Mouse (Mus musculus): ENCODE measurements around the gene Sit1. TPM values are rescaled to one million over a fixed set of nuclear protein-coding genes. Genes with fewer than 3 reads are reported as not detected.
A peak's percentile ranks its signal among the peaks of the same experiment; 100 is the strongest.

The Sit1 gene
- polyA plus RNA-seq, 1 experiment from 2014 or later, result not detected

DNA sequence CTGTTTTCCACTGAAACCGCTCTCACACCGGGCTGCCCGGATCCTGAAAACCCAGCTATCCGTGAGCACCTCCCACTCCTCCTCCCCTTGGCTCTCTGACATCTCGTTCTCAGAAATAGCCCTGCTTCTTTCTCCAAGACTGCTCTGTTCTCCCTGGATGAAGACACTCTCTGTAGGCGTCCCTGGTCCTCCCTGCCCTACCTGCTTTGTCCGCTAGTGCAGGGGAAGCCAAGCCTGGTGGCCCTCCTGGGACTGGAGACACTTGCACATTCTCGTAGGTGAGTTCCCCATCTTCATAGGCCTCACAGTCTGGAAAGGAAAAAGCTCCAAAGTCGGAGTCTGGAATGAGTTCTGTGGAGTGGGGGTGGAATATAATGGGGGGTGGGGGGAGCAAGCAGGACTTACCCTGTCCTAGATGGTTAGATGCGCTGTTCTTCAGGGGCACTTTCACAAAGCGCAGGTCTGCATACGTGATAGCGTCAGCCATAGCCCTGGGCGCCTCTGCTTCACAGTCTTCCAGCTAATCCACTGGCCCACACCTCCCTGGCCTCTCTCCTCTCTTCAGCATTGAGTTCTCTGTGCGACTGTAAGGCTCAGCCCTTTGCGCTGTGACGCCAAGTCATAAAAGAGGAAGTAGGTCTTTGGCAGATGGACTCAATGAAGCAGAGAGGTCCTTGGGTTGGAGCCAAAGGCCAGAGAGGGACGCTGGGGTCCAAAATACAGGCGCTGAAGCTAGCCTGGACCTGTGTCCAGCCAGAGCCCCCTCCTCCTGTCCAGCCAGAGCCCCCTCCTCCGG, 29.3 kb downstream of the Sit1 start, which contains the start of gene Cd72:
Gene Cd72 (minus strand): TSS at position 588 of the 796 bp plus-strand sequence.
- Histone ChIP-seq H3K27me3 (peaks cover 37% of the 10 kb centered on the region), H3K9ac (peak within 1 kb of the TSS; percentile 36; the same call in 1 of the 2 replicates), H3K4me1 (replicated peaks) (peaks cover 25% of the 10 kb centered on the region), H3K27ac (no peak within 1 kb of the TSS), H3K4me3 (peak within 1 kb of the TSS; percentile 10; the same call in 1 of the 2 replicates), H3K9me3 (no peaks in the 10 kb centered on the region), H3K4me2 (peak within 1 kb of the TSS; percentile 44), H3K36me3 (no peaks in the 10 kb centered on the region)
- 33% methylated on average over 20 of the region's 20 CpGs for WGBS
- ATAC-seq (ENCODE audit: low FRiP score), result no peak

DNA sequence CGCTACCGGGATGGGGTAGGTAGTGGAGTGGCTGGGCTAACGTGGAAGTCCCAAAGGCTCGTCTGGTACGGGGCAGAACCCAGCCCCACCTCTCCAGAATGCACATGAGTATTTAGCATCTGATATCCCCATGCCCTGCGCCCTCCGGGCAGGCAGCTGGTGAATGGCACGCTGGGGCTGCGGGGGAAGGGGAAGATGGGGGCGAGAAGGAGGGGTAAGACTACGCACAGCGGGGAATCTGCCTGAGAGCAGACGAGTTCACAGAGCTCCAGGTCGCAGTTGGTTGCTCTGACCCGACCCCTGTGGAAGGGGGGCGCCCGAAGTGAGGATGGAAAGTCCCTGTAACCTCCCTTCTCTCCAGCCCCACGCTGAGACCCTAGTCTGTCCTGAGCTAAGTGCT, 30.1 kb downstream of the Sit1 start:
- no peak for ATAC-seq (ENCODE audit: low FRiP score)

DNA sequence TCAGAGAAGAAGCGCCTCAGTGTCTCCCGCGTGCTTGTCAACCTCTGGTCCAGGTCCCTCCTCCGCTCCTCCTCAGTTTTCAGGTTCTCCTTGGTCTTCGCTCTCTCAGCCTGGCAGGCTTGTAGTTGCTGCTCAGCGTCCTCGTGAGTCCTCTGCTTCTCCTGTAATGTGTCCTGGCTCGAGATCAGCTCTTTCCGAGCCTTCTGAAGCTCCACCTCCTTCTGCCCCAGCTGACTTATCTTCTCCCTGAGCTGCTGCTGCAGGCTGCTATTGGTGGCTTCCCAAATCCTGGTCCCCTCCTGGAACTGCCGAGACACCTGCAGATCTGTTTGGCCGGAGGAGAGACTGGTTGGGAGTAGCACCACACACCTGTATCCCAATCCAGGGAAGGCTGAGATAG, 31.2 kb downstream of the Sit1 start:
- 67% methylated on average over 11 of the region's 11 CpGs for WGBS
- Histone ChIP-seq H3K27ac (no peak overlapping the region), H3K4me1 (replicated peaks) (peaks cover 25% of the 10 kb centered on the region), H3K36me3 (peaks cover 14% of the 10 kb centered on the region), H3K9me3 (no peaks in the 10 kb centered on the region), H3K4me3 (no peak overlapping the region), H3K4me2 (no peak overlapping the region), H3K27me3 (peaks cover 37% of the 10 kb centered on the region), H3K9ac (no peak overlapping the region)
- ATAC-seq (ENCODE audit: low FRiP score), result no peak

More for the DNA sequence above, 30.1 kb downstream of the Sit1 start:
- under 1% methylated on average over 18 of the region's 18 CpGs for WGBS
- Histone ChIP-seq H3K9me3 (no peaks in the 10 kb centered on the region), H3K9ac (peak overlapping the region; percentile 36; the same call in 1 of the 2 replicates), H3K36me3 (peaks cover 3% of the 10 kb centered on the region), H3K4me2 (peak overlapping the region; percentile 44), H3K4me1 (replicated peaks) (peaks cover 25% of the 10 kb centered on the region), H3K27me3 (peaks cover 37% of the 10 kb centered on the region), H3K4me3 (peak overlapping the region; percentile 10; the same call in 1 of the 2 replicates), H3K27ac (no peak overlapping the region)

DNA sequence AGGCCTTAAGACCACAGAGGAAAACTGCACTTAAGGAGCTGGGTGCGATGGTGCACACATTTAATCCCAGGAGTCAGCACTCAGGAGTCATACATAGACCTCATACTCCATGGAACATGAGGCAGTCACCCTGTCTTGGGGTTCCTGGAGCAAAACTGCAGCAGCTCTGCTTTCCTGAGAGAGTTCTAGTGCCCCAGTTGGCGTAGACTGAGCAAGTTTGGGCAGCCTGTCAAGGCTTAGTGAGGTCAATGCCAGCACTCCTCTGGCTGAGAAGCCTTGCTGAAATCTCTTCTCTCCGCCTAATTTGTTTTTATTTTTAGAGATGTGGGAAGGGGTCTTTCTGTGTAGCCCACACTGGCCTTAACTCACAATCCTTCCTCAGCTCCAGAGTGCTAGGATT, 35.0 kb downstream of the Sit1 start:
- 92% methylated on average over 3 of the region's 3 CpGs for WGBS
- ATAC-seq (ENCODE audit: low FRiP score), result no peak
- Histone ChIP-seq H3K27ac (no peak overlapping the region), H3K9me3 (no peaks in the 10 kb centered on the region), H3K4me3 (no peak overlapping the region), H3K36me3 (peaks cover 41% of the 10 kb centered on the region), H3K4me2 (no peak overlapping the region), H3K4me1 (replicated peaks) (peaks cover 24% of the 10 kb centered on the region), H3K27me3 (peaks cover 16% of the 10 kb centered on the region), H3K9ac (no peak overlapping the region)

DNA sequence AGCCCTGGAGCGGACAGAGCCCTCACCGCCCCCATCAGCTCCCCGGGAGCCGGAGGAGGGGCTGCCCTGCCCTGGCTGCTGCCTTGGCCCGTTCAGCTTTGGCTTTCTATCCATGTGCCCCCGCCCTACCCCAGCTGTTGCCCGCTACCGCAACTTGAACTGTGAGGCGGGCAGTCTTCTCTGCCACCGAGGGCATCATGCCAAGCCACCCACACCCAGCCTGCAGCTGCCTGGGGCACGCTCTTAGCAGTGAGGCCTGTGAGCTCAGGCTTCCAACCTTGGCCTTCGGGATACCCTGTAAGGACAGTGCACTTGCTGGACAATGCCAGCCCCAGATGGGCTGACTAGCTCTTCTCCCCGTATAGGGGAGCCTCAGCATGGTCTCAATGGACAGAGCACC, 36.3 kb downstream of the Sit1 start:
- no peak for ATAC-seq (ENCODE audit: low FRiP score)
- Histone ChIP-seq H3K9ac (no peak overlapping the region), H3K27me3 (peaks cover 3% of the 10 kb centered on the region), H3K9me3 (no peaks in the 10 kb centered on the region), H3K27ac (no peak overlapping the region), H3K36me3 (peaks cover 41% of the 10 kb centered on the region), H3K4me3 (no peak overlapping the region), H3K4me2 (no peak overlapping the region), H3K4me1 (replicated peaks) (peaks cover 17% of the 10 kb centered on the region)
- WGBS, result 82% methylated on average over 13 of the region's 13 CpGs

DNA sequence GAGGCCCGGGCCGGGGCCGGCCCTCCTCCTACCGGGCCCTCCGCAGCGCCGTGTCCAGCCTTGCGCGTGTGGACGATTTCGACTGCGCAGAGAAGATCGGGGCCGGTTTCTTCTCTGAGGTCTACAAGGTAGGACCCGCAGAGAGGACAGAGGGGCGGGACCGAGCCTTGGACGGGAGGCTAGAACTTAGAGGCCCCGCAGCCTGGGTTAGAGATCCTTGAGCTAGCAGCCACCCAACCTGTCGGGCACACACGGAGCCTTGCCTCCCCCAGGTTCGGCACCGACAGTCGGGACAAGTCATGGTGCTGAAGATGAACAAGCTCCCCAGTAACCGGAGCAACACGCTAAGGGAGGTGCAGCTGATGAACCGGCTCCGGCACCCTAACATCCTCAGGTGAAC, 40.0 kb downstream of the Sit1 start:
- peak overlapping the region; percentile 99 for H3K9ac ChIP-seq
- under 1% methylated on average over 25 of the region's 28 CpGs for WGBS
- H3K4me1 ChIP-seq (replicated peaks), result peaks cover 17% of the 10 kb centered on the region
- H3K36me3 ChIP-seq, result peaks cover 39% of the 10 kb centered on the region
- peak overlapping the region; percentile 97 for H3K27ac ChIP-seq
- no peaks in the 10 kb centered on the region for H3K27me3 ChIP-seq
- peak; percentile 8; the same call in 1 of the 2 replicates for ATAC-seq (ENCODE audit: low FRiP score)
- H3K4me3 ChIP-seq, result peak overlapping the region; percentile 99
- peak overlapping the region; percentile 97 for H3K4me2 ChIP-seq
- H3K9me3 ChIP-seq, result no peaks in the 10 kb centered on the region

DNA sequence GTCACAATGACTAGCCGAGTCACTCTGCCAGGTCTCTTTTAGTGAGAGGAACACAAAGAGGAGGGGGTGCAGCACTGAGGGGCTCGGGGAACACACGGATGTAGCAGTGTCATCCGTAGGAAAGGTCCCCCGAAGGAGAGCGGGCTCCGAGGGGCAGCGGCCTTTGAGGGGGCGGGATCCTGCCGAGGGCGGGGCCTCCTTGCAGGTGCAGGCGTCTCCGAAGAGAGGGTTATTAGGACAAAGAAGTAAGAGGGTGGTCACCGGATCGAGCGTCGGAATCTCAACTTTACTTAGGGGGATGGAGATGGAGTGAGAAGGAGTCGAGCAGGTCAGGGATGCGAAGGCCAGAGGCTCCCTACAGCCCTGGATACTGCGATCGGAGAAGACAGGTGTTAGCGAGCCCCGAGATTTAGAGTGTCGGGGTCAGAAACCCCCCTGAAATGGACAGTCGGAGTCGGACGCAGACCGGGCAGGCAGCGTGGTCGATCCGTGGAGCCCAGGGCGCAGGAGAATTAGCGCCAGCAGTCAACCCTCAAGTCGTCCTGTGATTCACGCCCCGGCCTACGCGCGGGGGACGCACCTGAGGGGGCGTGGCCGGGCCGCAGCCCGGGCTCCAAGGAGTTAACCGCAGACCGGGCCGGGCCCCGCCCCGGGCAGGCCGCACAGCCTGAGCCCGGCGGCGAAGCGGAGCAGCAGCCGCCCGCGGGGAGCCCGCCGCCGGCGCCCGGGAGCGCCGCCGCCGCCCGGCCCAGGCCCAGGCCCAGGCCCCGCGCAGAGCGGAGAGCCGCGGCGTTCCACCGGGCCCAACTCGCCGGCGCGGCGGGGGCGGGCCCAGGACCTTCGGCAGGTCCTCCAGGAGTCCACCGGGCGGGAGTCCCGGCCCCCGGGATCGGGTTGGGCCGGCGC, 40.8 kb downstream of the Sit1 start:
- Histone ChIP-seq H3K27me3 (no peaks in the 10 kb centered on the region), H3K4me3 (peak overlapping the region; percentile 99), H3K4me1 (replicated peaks) (peaks cover 17% of the 10 kb centered on the region), H3K36me3 (peaks cover 31% of the 10 kb centered on the region), H3K27ac (peak overlapping the region; percentile 97), H3K9me3 (no peaks in the 10 kb centered on the region), H3K9ac (peak overlapping the region; percentile 99), H3K4me2 (peak overlapping the region; percentile 97)
- ATAC-seq (ENCODE audit: low FRiP score), result peak; percentile 76
- under 1% methylated on average over 77 of the region's 88 CpGs for WGBS

DNA sequence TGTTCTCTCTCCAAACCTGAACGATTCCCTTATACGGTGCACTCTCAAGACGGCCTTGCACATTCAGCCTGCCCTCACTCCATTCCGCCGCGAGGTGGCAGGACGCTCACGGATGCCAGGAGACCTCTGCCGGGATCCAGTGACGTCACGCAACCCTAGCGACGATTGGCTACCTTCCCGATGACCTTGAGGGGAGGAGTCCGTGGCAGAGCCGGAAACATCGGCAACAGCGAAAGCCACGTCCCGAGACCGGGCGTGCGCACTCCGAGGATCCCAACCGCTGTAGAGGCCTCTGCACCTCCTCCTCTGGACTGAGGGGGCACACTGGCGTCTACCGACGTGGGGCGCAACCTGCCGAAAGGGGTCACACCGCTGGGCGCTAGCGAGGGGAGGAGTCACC, 41.5 kb downstream of the Sit1 start:
- Histone ChIP-seq H3K9me3 (no peaks in the 10 kb centered on the region), H3K27ac (peak overlapping the region; percentile 97), H3K36me3 (peaks cover 24% of the 10 kb centered on the region), H3K27me3 (no peaks in the 10 kb centered on the region), H3K4me1 (replicated peaks) (peaks cover 17% of the 10 kb centered on the region), H3K9ac (peak overlapping the region; percentile 99), H3K4me2 (peak overlapping the region; percentile 97), H3K4me3 (peak overlapping the region; percentile 99)
- under 1% methylated on average over 33 of the region's 33 CpGs for WGBS
- peak; percentile 96 for ATAC-seq (ENCODE audit: low FRiP score)

DNA sequence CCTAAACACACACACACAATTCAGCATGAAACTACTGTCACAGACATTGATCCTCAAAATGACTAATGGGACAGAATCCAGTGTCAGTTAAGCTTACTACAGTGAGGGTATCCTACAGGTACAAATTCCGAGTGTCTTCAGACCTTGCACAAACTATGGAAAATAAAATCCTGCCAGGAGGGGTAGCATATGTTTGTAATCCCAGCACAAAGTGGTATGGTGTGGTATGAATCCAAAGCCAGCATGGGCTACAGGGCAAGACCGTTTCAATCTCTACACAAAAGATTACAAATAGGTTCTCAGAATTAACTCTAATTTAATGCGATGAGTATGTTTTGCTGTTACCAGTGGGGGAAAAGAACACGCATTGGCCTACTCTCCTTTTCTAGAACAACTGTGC, 41.9 kb downstream of the Sit1 start, which contains the start of gene Tesk1:
Gene Tesk1 (plus strand): TSS at position 301 of the 400 bp plus-strand sequence.
- Histone ChIP-seq H3K27me3 (no peaks in the 10 kb centered on the region), H3K27ac (peak within 1 kb of the TSS; percentile 97), H3K9me3 (no peaks in the 10 kb centered on the region), H3K4me1 (replicated peaks) (peaks cover 17% of the 10 kb centered on the region), H3K36me3 (peaks cover 20% of the 10 kb centered on the region), H3K4me2 (peak within 1 kb of the TSS; percentile 97), H3K9ac (peak within 1 kb of the TSS; percentile 99), H3K4me3 (peak within 1 kb of the TSS; percentile 99)
- WGBS, result 29% methylated on average over 4 of the region's 4 CpGs
- ATAC-seq (ENCODE audit: low FRiP score), result peak; percentile 1; the same call in 1 of the 2 replicates

DNA sequence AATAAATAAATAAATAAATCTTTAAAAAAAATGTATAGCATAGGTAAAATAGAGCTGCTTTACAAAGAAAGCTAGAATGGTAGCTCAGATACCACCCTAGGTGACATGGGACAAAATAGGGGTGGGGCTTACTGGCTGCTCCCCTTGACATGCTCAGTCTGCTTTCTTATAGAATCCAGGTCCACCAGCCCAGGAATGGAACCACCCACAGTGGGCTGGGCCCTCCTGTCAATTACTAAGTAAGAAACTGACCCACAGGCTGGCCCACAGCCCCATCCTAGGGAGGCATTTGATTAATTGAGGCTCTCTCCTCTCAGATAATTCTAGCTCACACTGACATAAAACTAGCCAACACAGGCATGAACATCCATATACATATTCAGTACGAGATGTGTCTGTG, 50.7 kb downstream of the Sit1 start:
- no peak for ATAC-seq (ENCODE audit: low FRiP score)
- H3K4me2 ChIP-seq, result no peak overlapping the region
- no peaks in the 10 kb centered on the region for H3K36me3 ChIP-seq
- peaks cover 13% of the 10 kb centered on the region for H3K4me1 ChIP-seq (replicated peaks)
- 94% methylated on average over 1 of the region's 1 CpGs for WGBS
- H3K9ac ChIP-seq, result no peak overlapping the region
- no peak overlapping the region for H3K27ac ChIP-seq
- H3K27me3 ChIP-seq, result peaks cover 9% of the 10 kb centered on the region; the same call in 1 of the 2 replicates
- H3K4me3 ChIP-seq, result no peak overlapping the region
- H3K9me3 ChIP-seq, result no peaks in the 10 kb centered on the region
